Mouse (Mus musculus): Measurements from ENCODE around the gene Gtf2a2. TPM values are rescaled to one million over a fixed set of nuclear protein-coding genes. Genes with fewer than 3 reads are reported as not detected.

Gene Gtf2a2
- 237 and 247 TPM in 2 replicates for polyA plus RNA-seq (2015; fragmentation: Nextera tagmentation; extraction: Ambion mirVana)

DNA sequence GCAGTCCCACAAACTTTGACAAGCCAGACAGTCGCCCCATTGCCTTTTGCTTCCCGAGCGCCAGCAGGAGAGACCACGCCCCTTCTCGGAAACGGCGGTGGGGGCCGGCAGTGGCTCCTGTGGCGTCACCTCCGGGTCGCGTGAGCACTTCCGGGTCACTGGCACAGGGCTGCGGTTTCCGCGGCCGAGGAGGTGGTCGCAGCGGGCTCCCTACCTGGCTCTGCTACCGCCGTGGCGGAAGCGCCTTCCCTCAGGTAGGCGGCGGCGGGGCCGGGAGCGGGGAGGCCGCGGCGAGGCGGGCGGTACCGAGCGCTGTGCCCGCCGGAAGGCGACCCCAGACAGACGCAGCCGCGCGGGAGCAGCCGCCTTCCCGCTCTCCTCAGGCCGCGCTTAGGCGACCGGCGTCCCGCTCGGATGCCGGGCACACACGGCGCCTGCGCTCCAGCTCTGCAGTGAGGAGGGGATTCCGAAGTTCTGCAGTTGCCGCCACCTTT lies at the start of gene Gtf2a2:
Gtf2a2 (plus strand) TSS at position 143 of the 494 bp plus-strand sequence.
- peak within 1 kb of the TSS; percentile 87 for H3K9ac ChIP-seq
- no peaks in the 10 kb centered on the region for H3K9me3 ChIP-seq (replicated peaks)
- peak within 1 kb of the TSS; percentile 85 for H3K4me2 ChIP-seq
- ATAC-seq = peak; percentile 98
- H3K4me3 ChIP-seq = peak within 1 kb of the TSS; percentile 67
- peaks cover 17% of the 10 kb centered on the region for H3K4me1 ChIP-seq
- H3K36me3 ChIP-seq (ENCODE audit: poor library complexity, severe bottlenecking) = peaks cover 35% of the 10 kb centered on the region
- under 1% methylated on average over 53 of the region's 57 CpGs for whole genome bisulfite sequencing
- peak within 1 kb of the TSS; percentile 90 for H3K27ac ChIP-seq
- no peaks in the 10 kb centered on the region for H3K27me3 ChIP-seq

DNA sequence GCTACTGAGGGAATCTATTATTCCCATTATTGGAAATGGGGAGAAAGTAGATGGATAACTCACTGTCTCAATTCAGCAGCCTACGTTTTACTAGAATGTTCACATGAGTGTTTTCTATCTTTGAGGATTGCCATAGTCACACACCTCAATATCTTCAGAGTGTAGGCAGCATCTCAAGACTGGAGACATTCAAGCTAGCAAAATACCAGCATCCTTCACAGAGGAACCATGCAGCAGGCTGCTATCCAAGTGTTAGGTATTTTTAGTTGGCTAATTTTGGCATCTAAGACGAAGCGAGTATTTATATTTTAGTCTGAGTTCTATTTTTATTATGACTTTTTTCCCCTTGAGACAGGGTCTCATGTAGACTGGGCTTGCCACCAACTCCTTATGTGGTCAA lies 48.0 kb upstream of the Gtf2a2 start:
- H3K27me3 ChIP-seq = no peaks in the 10 kb centered on the region
- H3K36me3 ChIP-seq (ENCODE audit: poor library complexity, severe bottlenecking) = no peaks in the 10 kb centered on the region
- H3K4me1 ChIP-seq = no peaks in the 10 kb centered on the region
- no peak for ATAC-seq
- no peak overlapping the region for H3K9ac ChIP-seq
- no peak overlapping the region for H3K27ac ChIP-seq
- 82% methylated on average over 3 of the region's 3 CpGs for WGBS
- H3K4me2 ChIP-seq = no peak overlapping the region
- peaks cover 7% of the 10 kb centered on the region for H3K9me3 ChIP-seq (replicated peaks)
- H3K4me3 ChIP-seq = no peak overlapping the region

DNA sequence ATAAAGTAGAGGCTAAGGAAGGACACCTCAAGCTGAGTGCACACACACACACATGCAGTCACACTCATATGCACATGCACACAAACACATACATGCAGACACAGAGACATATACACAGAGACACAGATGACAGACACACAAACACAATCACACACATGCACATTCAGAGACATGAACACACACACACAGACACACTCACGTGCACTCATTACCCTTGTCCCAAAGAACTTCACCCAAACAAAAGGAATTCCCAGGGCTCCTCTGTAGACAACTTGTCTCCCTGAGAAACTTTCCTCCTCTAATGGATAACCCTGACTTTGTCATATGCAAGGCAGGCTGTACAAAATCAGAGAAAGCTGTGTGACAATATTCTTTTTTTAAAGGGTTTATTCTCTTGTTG lies 26.8 kb upstream of the Gtf2a2 start:
- 58% methylated on average over 1 of the region's 1 CpGs for WGBS
- H3K4me2 ChIP-seq = no peak overlapping the region
- no peaks in the 10 kb centered on the region for H3K36me3 ChIP-seq (ENCODE audit: poor library complexity, severe bottlenecking)
- no peak for ATAC-seq
- H3K4me3 ChIP-seq = no peak overlapping the region
- H3K9ac ChIP-seq = no peak overlapping the region
- H3K9me3 ChIP-seq (replicated peaks) = no peaks in the 10 kb centered on the region
- no peaks in the 10 kb centered on the region for H3K27me3 ChIP-seq
- no peak overlapping the region for H3K27ac ChIP-seq
- H3K4me1 ChIP-seq = peaks cover 3% of the 10 kb centered on the region

DNA sequence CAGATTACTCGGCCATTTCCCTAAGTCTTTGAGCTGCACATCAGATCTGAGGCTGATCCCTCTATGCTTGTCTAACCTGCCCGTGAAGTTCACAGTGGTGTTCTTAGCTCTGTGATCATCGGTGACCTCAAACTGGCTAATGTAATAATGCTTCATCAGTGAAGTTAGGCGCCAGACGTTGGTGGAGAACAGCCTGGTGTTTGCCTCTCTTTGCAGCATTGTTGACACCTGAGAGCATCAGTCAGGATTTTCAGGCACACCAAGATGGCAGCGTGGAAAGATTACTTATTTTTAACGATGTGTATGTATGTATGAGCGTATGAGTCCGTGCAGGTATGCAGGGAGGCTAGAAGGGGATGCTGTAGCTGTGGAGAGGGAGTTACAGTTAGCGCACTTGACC lies 26.3 kb upstream of the Gtf2a2 start:
- H3K27me3 ChIP-seq = no peaks in the 10 kb centered on the region
- H3K27ac ChIP-seq = no peak overlapping the region
- no peak overlapping the region for H3K4me3 ChIP-seq
- ATAC-seq = no peak
- no peak overlapping the region for H3K9ac ChIP-seq
- H3K4me1 ChIP-seq = peaks cover 8% of the 10 kb centered on the region
- 82% methylated on average over 10 of the region's 10 CpGs for WGBS
- H3K4me2 ChIP-seq = no peak overlapping the region
- no peaks in the 10 kb centered on the region for H3K36me3 ChIP-seq (ENCODE audit: poor library complexity, severe bottlenecking)
- H3K9me3 ChIP-seq (replicated peaks) = no peaks in the 10 kb centered on the region

DNA sequence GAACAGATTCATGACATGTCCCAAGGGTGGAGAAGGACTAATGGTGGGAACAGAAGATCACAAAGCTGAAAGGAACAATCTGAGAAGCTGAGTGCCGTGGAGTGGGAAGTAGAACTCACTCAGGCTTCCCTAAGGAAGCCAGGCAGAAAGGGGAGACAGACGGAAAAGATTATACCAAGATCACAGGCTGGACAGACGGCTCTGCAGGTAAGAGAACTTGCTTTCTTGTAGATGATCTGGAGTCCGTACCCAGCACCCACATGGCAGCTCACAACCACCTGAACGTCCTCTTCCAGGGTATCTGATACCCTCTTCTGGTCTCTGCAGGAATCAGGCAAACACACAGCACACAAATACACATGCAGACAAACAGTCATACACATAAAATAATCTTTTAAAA lies 25.8 kb upstream of the Gtf2a2 start:
- Histone ChIP-seq H3K36me3 (ENCODE audit: poor library complexity, severe bottlenecking) (no peaks in the 10 kb centered on the region), H3K27me3 (no peaks in the 10 kb centered on the region), H3K9me3 (replicated peaks) (no peaks in the 10 kb centered on the region), H3K9ac (no peak overlapping the region), H3K4me2 (no peak overlapping the region), H3K27ac (no peak overlapping the region), H3K4me1 (peaks cover 14% of the 10 kb centered on the region), H3K4me3 (no peak overlapping the region)
- 82% methylated on average over 5 of the region's 5 CpGs for WGBS
- ATAC-seq = no peak

DNA sequence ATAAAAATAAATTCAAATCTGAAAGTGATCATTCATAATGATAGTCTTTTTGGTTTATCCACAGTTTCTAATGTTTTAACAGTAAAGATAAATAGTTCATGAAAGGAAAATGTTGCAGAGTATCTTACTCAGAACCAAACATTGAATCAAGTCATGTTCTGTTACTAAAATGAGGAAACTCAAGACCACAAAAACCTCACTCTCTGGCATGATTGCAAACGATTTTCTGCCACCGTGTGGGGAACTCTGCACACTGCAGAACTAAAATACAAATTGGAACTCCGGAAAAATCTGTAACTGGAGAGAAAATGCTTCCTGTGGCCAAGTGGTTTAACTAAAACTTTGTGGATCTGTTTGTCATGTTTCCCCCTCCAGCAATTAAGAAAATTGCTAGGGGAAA lies 24.8 kb upstream of the Gtf2a2 start:
- under 1% methylated on average over 3 of the region's 3 CpGs for WGBS
- H3K9me3 ChIP-seq (replicated peaks) = no peaks in the 10 kb centered on the region
- ATAC-seq = no peak

DNA sequence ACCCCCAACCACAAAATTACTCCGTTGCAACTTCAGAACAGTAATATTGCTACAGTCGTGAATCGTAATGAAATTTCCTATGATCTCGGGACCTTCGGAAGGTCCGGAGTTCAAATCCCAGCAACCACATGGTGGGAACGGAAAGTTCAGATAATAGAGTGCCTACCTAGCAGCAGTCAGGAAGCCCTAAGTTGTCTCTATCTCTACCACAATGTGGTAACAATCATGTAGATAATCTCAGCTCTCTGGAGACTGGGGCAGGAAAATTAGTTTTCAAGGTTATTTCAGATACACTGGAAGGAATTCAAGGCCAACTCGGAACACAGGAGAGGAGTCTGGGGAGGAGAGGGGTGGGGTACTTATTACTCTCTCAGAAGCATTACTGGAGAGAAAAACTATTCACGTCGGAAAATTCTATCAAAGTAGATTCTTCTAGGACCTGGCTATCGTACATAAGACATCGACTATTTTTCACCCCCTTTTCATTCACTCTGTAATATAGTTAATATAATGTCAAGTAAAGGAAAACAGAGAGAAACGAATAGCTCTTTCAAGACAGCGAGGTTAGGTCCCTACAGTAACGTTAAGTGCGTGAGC lies 23.5 kb upstream of the Gtf2a2 start:
- Histone ChIP-seq H3K9me3 (replicated peaks) (no peaks in the 10 kb centered on the region), H3K27ac (peak overlapping the region; percentile 91), H3K36me3 (ENCODE audit: poor library complexity, severe bottlenecking) (peaks cover 7% of the 10 kb centered on the region; the same call in 1 of the 2 replicates), H3K4me2 (peak overlapping the region; percentile 72), H3K9ac (peak overlapping the region; percentile 96), H3K27me3 (no peaks in the 10 kb centered on the region), H3K4me1 (peaks cover 22% of the 10 kb centered on the region), H3K4me3 (peak overlapping the region; percentile 86)
- no peak; the same call in 1 of the 2 replicates for ATAC-seq
- 38% methylated on average over 16 of the region's 16 CpGs for WGBS

More for the DNA sequence above, 24.8 kb upstream of the Gtf2a2 start:
- Histone ChIP-seq H3K4me1 (peaks cover 22% of the 10 kb centered on the region), H3K9ac (no peak overlapping the region), H3K4me2 (no peak overlapping the region), H3K27me3 (no peaks in the 10 kb centered on the region), H3K4me3 (no peak overlapping the region), H3K27ac (no peak overlapping the region), H3K36me3 (ENCODE audit: poor library complexity, severe bottlenecking) (peaks cover 7% of the 10 kb centered on the region; the same call in 1 of the 2 replicates)

DNA sequence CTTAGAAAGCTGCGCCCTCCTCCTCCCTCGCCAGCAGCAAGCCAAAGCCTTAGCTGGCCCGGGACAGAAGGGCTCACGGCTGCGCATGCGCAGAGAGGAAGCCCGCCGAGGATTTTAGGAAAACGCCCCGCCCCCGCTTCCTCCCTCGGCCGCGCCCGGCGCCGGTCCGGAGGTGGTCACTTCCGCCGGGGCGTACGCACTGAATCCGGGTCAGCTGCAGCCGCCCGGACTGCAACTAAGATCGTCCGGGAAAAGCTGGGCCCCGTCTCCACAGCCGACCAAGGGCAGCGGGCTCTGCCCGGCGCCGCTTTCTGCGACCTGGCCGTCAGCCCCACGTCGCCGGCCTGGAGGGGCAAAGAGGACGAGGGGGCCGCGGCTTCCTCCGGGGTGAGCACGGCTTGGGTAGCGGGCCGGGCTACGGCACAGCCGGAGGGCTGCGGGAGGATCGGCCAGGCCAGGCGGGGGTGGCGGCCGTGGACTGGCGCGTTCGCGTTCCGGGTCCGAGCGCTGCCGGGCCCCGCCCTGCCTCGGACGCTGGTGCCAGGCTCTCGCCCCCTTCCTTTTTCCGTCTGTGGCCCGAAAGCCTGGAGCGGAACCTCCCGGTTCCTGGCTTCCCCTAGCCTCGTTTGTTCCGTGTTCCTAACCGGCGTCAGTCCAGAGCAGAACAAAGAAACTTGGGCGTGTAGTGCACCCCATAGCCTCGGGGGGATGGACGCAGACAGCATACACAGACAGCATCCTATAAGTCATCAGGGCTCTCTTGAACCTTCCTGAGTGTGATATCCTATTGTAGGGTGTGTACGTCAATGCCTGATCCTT lies 22.8 kb upstream of the Gtf2a2 start, which contains the start of gene Bnip2:
Bnip2 (plus strand) TSS at position 164 of the 819 bp plus-strand sequence.
- WGBS = 0% methylated on average over 65 of the region's 76 CpGs
- H3K4me1 ChIP-seq = peaks cover 22% of the 10 kb centered on the region
- peak within 1 kb of the TSS; percentile 86 for H3K4me3 ChIP-seq
- no peaks in the 10 kb centered on the region for H3K9me3 ChIP-seq (replicated peaks)
- ATAC-seq = peak; percentile 91
- H3K27me3 ChIP-seq = no peaks in the 10 kb centered on the region
- peak within 1 kb of the TSS; percentile 72 for H3K4me2 ChIP-seq
- H3K36me3 ChIP-seq (ENCODE audit: poor library complexity, severe bottlenecking) = peaks cover 9% of the 10 kb centered on the region; the same call in 1 of the 2 replicates
- H3K9ac ChIP-seq = peak within 1 kb of the TSS; percentile 96
- H3K27ac ChIP-seq = peak within 1 kb of the TSS; percentile 91

DNA sequence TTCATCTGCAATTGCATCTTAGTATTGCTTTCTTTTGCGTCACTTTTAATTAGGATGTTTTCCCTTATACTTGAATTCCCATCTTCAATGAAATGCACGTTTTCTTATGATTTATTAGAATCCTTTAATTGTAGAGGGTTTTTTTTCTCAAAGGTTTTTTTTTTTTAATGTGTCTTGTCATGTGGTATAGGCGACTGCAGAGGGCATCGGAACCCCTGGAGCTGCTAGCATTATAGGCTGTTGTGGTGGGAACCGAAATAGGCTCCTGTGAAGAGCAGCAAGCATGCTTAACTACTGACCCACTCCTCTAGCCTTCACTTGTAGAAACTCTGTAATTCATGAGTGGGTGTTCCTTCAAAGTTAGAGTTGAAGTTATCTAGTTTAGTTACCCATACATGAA lies 22.0 kb upstream of the Gtf2a2 start:
- Histone ChIP-seq H3K27ac (no peak overlapping the region), H3K9ac (peak overlapping the region; percentile 96), H3K27me3 (no peaks in the 10 kb centered on the region), H3K36me3 (ENCODE audit: poor library complexity, severe bottlenecking) (peaks cover 17% of the 10 kb centered on the region; the same call in 1 of the 2 replicates), H3K4me3 (peak overlapping the region; percentile 86), H3K4me1 (peaks cover 22% of the 10 kb centered on the region), H3K4me2 (peak overlapping the region; percentile 72), H3K9me3 (replicated peaks) (no peaks in the 10 kb centered on the region)
- ATAC-seq = no peak
- 9% methylated on average over 5 of the region's 5 CpGs for WGBS

DNA sequence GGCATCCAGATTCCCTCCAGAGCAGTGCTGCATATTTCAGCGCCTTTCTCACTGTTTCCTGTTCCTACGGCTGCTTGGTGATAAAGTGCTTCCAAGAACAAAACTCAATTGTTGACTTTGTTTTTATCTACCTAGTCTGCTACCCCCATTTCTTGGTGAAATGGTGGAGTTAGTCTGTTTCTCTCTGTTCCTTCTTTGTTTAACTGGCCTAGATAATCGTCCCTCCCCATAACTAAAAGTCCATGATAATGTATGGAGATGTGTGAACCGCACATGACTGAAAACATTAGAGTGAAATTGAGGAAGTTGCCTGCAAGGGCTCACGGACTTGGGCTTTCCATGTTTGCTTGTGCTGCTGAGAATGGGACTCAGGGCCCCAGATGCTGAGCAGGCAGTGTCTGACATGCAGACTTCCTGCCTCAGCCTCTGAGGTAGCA lies 19.5 kb upstream of the Gtf2a2 start:
- WGBS = 89% methylated on average over 5 of the region's 5 CpGs

DNA sequence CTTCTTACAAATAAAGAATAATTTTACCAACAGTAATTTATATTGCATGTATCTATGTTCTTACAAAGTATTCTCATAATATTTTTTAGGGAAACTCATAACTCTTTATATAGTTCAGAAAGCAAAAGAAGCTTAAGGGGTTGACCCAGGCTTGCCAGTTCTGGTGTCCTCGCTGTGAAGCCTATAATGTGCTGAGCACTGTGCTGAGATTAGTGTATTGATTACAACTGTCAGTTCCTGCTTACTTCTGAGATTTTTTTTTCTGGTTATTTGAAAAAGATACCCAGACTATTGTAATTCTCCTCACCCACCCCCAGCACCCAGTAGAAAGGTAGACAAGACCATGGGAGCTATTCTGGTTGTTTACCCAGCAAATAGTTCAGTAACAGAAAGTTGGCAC lies 18.9 kb upstream of the Gtf2a2 start:
- ATAC-seq = no peak
- WGBS = 82% methylated on average over 1 of the region's 1 CpGs
- Histone ChIP-seq H3K4me2 (no peak overlapping the region), H3K36me3 (ENCODE audit: poor library complexity, severe bottlenecking) (peaks cover 43% of the 10 kb centered on the region), H3K27me3 (no peaks in the 10 kb centered on the region), H3K4me3 (no peak overlapping the region), H3K9me3 (replicated peaks) (no peaks in the 10 kb centered on the region), H3K27ac (no peak overlapping the region), H3K4me1 (peaks cover 22% of the 10 kb centered on the region), H3K9ac (no peak overlapping the region)

More for the DNA sequence above, 19.5 kb upstream of the Gtf2a2 start:
- Histone ChIP-seq H3K9me3 (replicated peaks) (no peaks in the 10 kb centered on the region), H3K27me3 (no peaks in the 10 kb centered on the region), H3K4me1 (peaks cover 22% of the 10 kb centered on the region), H3K4me3 (no peak overlapping the region), H3K9ac (no peak overlapping the region), H3K36me3 (ENCODE audit: poor library complexity, severe bottlenecking) (peaks cover 37% of the 10 kb centered on the region), H3K4me2 (no peak overlapping the region), H3K27ac (no peak overlapping the region)
- ATAC-seq = no peak

DNA sequence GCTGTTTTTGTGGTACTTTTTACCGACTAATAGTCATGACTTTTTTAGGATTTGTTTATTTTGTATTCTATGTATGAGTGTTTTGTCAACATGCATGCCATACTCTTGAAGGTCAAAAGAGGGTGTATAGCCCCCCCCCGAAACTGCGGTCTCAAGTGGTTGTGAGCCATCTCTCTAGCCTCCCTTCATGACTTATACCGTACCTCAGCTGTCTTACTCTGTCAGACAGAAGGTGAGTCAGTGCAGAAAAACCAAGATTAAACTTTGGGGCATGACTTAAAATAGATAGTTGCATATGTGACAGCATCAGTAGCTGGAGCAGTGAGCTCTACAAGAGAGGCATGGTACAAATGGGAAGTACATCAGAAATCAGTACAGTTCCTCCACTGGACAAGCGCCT lies 17.8 kb upstream of the Gtf2a2 start:
- Histone ChIP-seq H3K27me3 (no peaks in the 10 kb centered on the region), H3K9ac (no peak overlapping the region), H3K4me2 (no peak overlapping the region), H3K36me3 (ENCODE audit: poor library complexity, severe bottlenecking) (peaks cover 54% of the 10 kb centered on the region), H3K4me3 (no peak overlapping the region), H3K9me3 (replicated peaks) (no peaks in the 10 kb centered on the region), H3K27ac (no peak overlapping the region), H3K4me1 (peaks cover 22% of the 10 kb centered on the region)
- whole genome bisulfite sequencing = 93% methylated on average over 5 of the region's 5 CpGs
- ATAC-seq = no peak

All from forebrain, embryonic 13.5 days (tissue).